Mouse (Mus musculus) liver, embryonic 16.5 days (tissue): ENCODE data around the gene Mtnr1b. TPM values are rescaled to one million over a fixed set of nuclear protein-coding genes. Genes with fewer than 3 reads are reported as not detected.

Experiments used
- ATAC-seq: fragments of 200-750 bp; cut with Nextera tagmentation; 2 replicates; pipeline ENCODE4 v1.8.0; 2017; ENCODE audit warnings: low read depth, mild to moderate bottlenecking, moderate number of reproducible peaks, moderate library complexity
- H3K27ac ChIP-seq: fragments of 300-500 bp; sonication (generic); 2 replicates; pipeline ENCODE4 v1.5.1; 2014; ENCODE audit warnings: mild to moderate bottlenecking, low read length
- H3K27me3 ChIP-seq: fragments of 300-500 bp; sonication (generic); 2 replicates; pipeline ENCODE4 v1.6.1; 2014; ENCODE audit warnings: low read depth, low read length, mixed read lengths; ENCODE audit not compliant: control insufficient read depth, insufficient read depth
- H3K36me3 ChIP-seq: fragments of 300-500 bp; sonication (generic); 2 replicates; pipeline ENCODE4 v1.6.1; 2014; ENCODE audit warnings: mild to moderate bottlenecking; ENCODE audit not compliant: control insufficient read depth, insufficient read depth
- H3K4me1 ChIP-seq: fragments of 300-500 bp; sonication (generic); 2 replicates; pipeline ENCODE4 v1.6.1; 2014; ENCODE audit warnings: low read depth, low read length, mixed read lengths; ENCODE audit not compliant: control insufficient read depth
- H3K4me2 ChIP-seq: fragments of 300-500 bp; sonication (generic); 2 replicates; pipeline ENCODE4 v1.6.1; 2014; ENCODE audit warnings: low read depth, low read length, mixed read lengths
- H3K4me3 ChIP-seq: fragments of 300-500 bp; sonication (generic); 2 replicates; pipeline ENCODE4 v1.5.1; 2014; ENCODE audit warnings: low read depth, mild to moderate bottlenecking, low read length
- H3K9ac ChIP-seq: fragments of 300-500 bp; sonication (generic); 2 replicates; pipeline ENCODE4 v1.6.1; 2014; ENCODE audit warnings: low read depth, low read length
- H3K9me3 ChIP-seq: fragments of 300-500 bp; sonication (generic); replicated peaks from 2 replicates; pipeline ENCODE4 v1.6.1; 2016; ENCODE audit warnings: low read length; ENCODE audit not compliant: control insufficient read depth
- WGBS: fragments of 180-500 bp; shearing (Covaris S2); extraction: QIAGEN DNeasy Blood & Tissue Kit; methylation state at CpG from one replicate; pipeline ENCODE4 v1.1.7; 2014; ENCODE audit not compliant: insufficient replicate concordance; 5-methylcytosine and 5-hydroxymethylcytosine counted together
- polyA plus RNA-seq: library from polyadenylated mRNA; unstranded; fragments of >200 nt; fragmentation: Nextera tagmentation; extraction: Ambion mirVana; gene quantifications from 2 replicates; pipeline ENCODE4 v1.2.1, GENCODE M21; 2015

Gene Mtnr1b
- polyA plus RNA-seq, 1 experiment from 2014 or later: not detected

GRCm38 (mm10) chr9:15886756-15887155 is 12.4 kb upstream of the Mtnr1b start:
- Histone ChIP-seq H3K4me3 (no peak overlapping the region), H3K4me2 (no peak overlapping the region), H3K9ac (no peak overlapping the region), H3K27me3 (no peaks in the 10 kb centered on the region), H3K27ac (no peak overlapping the region), H3K36me3 (no peaks in the 10 kb centered on the region), H3K4me1 (no peaks in the 10 kb centered on the region), H3K9me3 (no peaks in the 10 kb centered on the region)
- WGBS: 55% methylated on average over 5 of the region's 5 CpGs
- ATAC-seq: no peak

GRCm38 (mm10) chr9:15880754-15881153 is 6.4 kb upstream of the Mtnr1b start:
- no peak for ATAC-seq
- Histone ChIP-seq H3K9me3 (no peaks in the 10 kb centered on the region), H3K27ac (no peak overlapping the region), H3K4me3 (no peak overlapping the region), H3K27me3 (no peaks in the 10 kb centered on the region), H3K9ac (no peak overlapping the region), H3K36me3 (no peaks in the 10 kb centered on the region), H3K4me2 (no peak overlapping the region), H3K4me1 (no peaks in the 10 kb centered on the region)

- H3K36me3 ChIP-seq: no peaks in the 10 kb centered on the region
- 13% methylated on average over 3 of the region's 3 CpGs for WGBS
- H3K4me2 ChIP-seq: no peak overlapping the region
- no peak overlapping the region for H3K9ac ChIP-seq
- no peaks in the 10 kb centered on the region for H3K4me1 ChIP-seq
- no peak for ATAC-seq
- H3K27ac ChIP-seq: no peak overlapping the region
- no peaks in the 10 kb centered on the region for H3K27me3 ChIP-seq
- no peak overlapping the region for H3K4me3 ChIP-seq
- no peaks in the 10 kb centered on the region for H3K9me3 ChIP-seq
Observed at GRCm38 (mm10) chr9:15880160-15880603, 5.8 kb upstream of the Mtnr1b start.

- Histone ChIP-seq H3K4me3 (no peak overlapping the region), H3K27me3 (no peaks in the 10 kb centered on the region), H3K36me3 (no peaks in the 10 kb centered on the region), H3K9ac (no peak overlapping the region), H3K4me2 (no peak overlapping the region), H3K9me3 (no peaks in the 10 kb centered on the region), H3K4me1 (no peaks in the 10 kb centered on the region), H3K27ac (no peak overlapping the region)
- ATAC-seq: no peak
- 47% methylated on average over 4 of the region's 4 CpGs for WGBS
Observed at GRCm38 (mm10) chr9:15870013-15870412, 4.3 kb downstream of the Mtnr1b start.

- 50% methylated on average over 4 of the region's 4 CpGs for WGBS
- H3K27me3 ChIP-seq: no peaks in the 10 kb centered on the region
- no peaks in the 10 kb centered on the region for H3K9me3 ChIP-seq
- no peak overlapping the region for H3K4me2 ChIP-seq
- no peak overlapping the region for H3K4me3 ChIP-seq
- H3K36me3 ChIP-seq: no peaks in the 10 kb centered on the region
- H3K9ac ChIP-seq: no peak overlapping the region
- no peak for ATAC-seq
- no peak overlapping the region for H3K27ac ChIP-seq
- no peaks in the 10 kb centered on the region for H3K4me1 ChIP-seq
Observed at GRCm38 (mm10) chr9:15869456-15869855, 4.9 kb downstream of the Mtnr1b start.

GRCm38 (mm10) chr9:15866280-15867072 is 7.9 kb downstream of the Mtnr1b start:
- Histone ChIP-seq H3K4me2 (no peak overlapping the region), H3K36me3 (no peaks in the 10 kb centered on the region), H3K9me3 (no peaks in the 10 kb centered on the region), H3K27ac (no peak overlapping the region), H3K27me3 (no peaks in the 10 kb centered on the region), H3K4me1 (no peaks in the 10 kb centered on the region), H3K4me3 (no peak overlapping the region), H3K9ac (no peak overlapping the region)
- 55% methylated on average over 10 of the region's 10 CpGs for WGBS
- ATAC-seq: no peak

GRCm38 (mm10) chr9:15861402-15861801 is 13.0 kb downstream of the Mtnr1b start:
- WGBS: 59% methylated on average over 5 of the region's 5 CpGs

GRCm38 (mm10) chr9:15850749-15851148 is 23.6 kb downstream of the Mtnr1b start:
- H3K9ac ChIP-seq: no peak overlapping the region
- no peak overlapping the region for H3K4me2 ChIP-seq
- H3K27ac ChIP-seq: no peak overlapping the region
- H3K9me3 ChIP-seq: no peaks in the 10 kb centered on the region
- no peaks in the 10 kb centered on the region for H3K4me1 ChIP-seq
- H3K27me3 ChIP-seq: no peaks in the 10 kb centered on the region
- H3K4me3 ChIP-seq: no peak overlapping the region
- no peaks in the 10 kb centered on the region for H3K36me3 ChIP-seq
- ATAC-seq: no peak

More at GRCm38 (mm10) chr9:15861402-15861801, 13.0 kb downstream of the Mtnr1b start:
- H3K4me2 ChIP-seq: no peak overlapping the region
- no peaks in the 10 kb centered on the region for H3K4me1 ChIP-seq
- no peak overlapping the region for H3K9ac ChIP-seq
- no peaks in the 10 kb centered on the region for H3K36me3 ChIP-seq
- no peak for ATAC-seq
- no peak overlapping the region for H3K4me3 ChIP-seq
- H3K27me3 ChIP-seq: no peaks in the 10 kb centered on the region
- H3K27ac ChIP-seq: no peak overlapping the region
- H3K9me3 ChIP-seq: no peaks in the 10 kb centered on the region

- Histone ChIP-seq H3K9ac (no peak overlapping the region), H3K4me3 (no peak overlapping the region), H3K27ac (no peak overlapping the region), H3K36me3 (no peaks in the 10 kb centered on the region), H3K4me1 (no peaks in the 10 kb centered on the region), H3K9me3 (no peaks in the 10 kb centered on the region; the same call in 1 of the 2 replicates), H3K27me3 (no peaks in the 10 kb centered on the region), H3K4me2 (no peak overlapping the region)
- WGBS: 57% methylated on average over 8 of the region's 8 CpGs
- no peak for ATAC-seq
Observed at GRCm38 (mm10) chr9:15845390-15845789, 29.0 kb downstream of the Mtnr1b start.
